Mouse (Mus musculus) ovary, postnatal 10 days (tissue): ENCODE results near the gene Adm.
"Not testable (repeated sequence)": the region's sequence is repeated elsewhere in the genome, so short reads cannot be mapped to it uniquely, and the experiment has no call there.

Experiments
- DNase-seq: peaks from one replicate; pipeline ENCODE4 v3.0.0; 2022; ENCODE audit warnings: low spot score

Adm gene

DNA sequence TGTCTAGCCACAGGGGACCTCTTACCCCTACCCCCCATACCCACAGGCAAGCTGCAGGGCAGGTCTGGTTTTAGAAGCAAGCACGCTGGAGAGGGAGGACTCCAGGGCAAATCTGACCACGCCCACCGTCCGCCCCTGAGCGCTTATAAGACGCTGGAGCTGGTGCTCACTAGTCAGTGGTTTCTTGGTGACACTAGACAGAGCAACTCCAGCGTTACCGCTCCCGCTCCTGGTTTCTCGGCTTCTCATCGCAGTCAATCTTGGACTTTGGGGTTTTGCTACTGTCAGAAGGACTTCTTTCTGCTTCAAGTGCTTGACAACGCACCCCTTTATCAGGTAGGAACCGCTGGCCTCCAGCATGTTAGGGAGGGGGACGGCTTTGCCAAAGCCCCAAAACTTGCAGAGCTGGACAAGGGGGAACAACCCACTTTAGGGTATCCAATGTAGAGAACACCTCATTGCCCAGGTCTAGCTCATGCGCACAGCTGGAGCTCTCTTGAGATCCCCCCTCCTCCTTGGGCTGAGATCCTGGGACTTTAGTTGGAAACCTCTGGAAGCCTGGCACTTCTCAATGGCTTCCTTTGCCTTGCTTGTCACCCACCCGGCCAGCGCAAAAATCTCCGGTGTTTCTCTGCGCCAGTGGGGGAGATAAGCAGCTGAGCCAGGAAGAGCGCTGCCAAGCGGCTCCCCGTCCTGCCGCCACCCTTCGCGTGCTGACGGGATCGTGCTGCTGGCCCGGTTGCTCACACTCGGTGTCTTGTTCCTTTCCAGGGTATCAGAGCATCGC is at the start of gene Adm:
Gene Adm, plus strand, starts transcription at position 176 of the 787 bp plus-strand sequence.
- peak; percentile 57 for DNase-seq

DNA sequence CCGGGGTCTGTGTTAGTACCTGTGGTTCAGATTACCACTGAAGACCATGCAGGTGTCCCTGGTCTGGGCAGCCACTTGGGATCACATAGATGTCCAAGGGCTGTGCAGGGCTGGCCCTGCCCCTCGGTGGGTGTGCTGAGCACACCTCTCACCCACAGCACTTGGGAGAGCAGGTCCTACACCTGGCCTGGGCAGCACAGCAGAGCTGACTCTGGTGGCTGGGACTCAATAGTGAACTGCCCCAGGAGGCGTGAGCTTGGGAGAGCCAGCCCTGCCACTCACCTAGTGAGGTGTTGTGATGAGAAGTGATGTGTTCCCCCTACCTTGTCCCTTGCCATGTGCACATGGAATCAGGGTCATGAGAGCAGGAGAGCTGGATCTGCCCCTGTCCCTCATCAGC is 43.8 kb upstream of the Adm start:
- no peak for DNase-seq

DNA sequence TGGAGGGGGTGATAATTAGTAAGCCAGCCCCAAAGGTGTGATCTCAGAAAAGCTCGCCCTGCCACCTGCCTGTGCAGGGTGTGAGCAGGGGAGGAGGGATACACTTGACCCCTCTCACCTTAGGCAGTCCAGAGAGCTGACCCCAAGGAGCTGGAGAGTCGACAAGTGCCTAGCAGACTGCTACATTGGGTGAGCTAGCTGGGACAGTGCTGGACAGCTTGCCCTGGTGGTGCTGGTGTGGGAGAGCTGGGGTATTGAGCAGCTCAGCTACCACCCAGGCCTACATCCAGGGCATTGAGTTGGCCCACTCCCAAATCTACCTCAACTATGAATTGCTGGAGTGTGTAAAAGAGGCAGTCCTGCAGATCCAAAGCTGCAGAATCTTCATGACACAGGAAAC is 43.3 kb upstream of the Adm start:
- DNase-seq = no peak

DNA sequence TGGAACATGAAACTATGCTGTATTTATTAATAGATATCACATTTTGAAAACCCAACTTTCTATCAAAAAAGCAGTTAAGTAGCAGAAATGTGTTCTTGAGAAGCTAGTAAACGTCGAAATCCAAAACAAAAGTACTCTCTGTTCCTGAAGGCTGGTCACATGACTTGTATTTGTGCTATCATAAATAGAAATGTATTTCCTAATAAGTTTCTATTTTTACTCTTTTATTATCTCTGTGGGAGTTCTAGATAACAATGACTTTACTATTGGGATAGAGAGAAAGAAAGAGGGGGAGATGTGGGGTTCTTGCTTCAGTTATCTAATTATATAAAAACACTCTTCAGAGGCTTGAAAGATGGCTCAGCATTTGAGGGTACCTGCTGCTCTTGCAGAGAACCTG is 42.2 kb upstream of the Adm start:
- DNase-seq = no peak

DNA sequence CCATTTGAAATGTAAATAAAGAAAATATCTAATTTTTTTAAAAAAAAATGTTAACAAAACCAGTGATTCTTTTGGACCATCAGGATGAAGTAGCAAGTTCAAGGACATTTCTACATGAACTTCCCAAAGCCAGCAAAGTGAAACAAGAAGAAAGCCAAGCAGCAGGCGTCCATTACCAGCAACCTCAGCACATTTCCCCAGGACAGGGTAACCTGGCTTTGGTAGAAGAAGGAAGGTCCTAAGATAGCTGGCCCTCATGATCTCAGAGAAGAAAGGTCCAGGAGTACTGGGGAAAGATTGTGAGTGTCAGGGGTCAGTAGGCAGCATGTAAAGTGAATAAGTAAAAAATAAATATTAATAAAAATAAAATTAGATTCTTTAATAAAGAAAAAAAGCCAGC is 39.7 kb upstream of the Adm start:
- DNase-seq = no peak

DNA sequence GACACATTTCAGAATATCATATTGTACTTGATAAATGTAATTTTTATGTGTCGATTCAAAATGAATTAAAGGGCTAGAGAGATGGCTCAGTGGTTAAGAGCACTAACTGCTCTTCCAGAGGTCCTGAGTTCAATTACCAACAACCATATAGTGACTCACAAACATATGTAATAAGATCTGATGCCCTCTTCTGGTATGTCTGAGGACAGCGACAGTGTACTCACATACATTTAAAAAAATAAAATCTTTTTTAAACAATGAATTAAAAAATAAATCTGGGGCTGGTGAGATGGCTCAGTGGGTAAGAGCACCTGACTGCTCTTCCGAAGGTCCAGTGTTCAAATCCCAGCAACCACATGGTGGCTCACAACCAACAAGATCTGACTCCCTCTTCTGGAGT is 33.5 kb upstream of the Adm start:
- DNase-seq = not testable (repeated sequence)

DNA sequence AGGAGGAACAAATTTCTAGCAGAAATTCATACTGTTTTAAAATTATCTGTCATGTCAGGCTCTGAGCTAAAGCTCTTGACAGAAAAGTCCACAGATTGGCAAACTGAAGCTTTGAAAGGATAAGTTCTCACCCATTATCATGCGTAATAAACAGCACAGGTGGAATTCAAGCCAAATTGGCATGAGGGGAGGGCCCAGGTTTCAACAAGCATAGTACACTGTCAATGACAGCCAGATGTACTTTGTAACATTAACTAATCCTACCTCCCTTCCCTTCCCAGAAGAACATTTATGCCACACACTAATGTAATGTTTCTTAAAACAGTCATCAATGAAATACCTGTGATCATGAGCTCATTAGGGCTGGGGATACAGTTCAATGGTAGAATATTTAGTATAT is 30.3 kb upstream of the Adm start:
- DNase-seq = no peak

DNA sequence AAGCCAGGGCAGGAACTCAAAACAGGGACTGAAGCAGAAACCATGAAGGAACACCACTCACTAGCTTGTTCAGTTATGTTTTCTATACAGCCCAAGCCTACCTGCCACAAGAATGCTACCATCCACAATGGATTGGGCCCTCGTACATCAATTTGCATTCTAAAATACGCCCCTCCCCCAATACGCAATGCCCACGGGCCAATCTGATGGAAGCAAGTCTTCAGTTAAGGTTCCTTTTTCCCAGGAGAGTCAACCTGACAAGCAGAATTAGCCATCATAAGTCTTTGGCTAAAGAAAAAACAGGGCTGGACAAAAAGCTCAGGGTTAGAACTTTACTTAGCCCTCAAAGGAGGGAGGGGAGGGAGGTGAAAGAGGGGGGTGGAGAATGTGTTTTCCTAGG is 22.0 kb upstream of the Adm start:
- DNase-seq = no peak

DNA sequence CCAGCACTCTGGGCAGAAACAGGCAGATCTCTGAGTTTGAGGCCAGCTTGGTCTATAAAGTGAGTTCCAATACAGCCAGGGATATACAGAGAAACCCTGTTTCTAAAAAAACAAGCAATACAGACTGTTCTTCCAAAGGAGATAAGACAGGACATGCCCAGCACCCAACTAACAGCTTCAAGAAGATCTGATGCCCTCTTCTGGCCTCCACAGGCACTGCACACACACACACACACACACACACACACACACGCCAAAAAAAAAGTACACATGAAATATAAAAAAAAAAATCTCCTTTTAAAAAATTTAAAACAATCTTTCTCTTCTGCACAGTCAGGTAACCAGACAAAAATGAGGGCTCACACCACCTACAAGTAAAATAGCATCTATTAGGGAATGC is 20.6 kb upstream of the Adm start:
- DNase-seq = no peak

DNA sequence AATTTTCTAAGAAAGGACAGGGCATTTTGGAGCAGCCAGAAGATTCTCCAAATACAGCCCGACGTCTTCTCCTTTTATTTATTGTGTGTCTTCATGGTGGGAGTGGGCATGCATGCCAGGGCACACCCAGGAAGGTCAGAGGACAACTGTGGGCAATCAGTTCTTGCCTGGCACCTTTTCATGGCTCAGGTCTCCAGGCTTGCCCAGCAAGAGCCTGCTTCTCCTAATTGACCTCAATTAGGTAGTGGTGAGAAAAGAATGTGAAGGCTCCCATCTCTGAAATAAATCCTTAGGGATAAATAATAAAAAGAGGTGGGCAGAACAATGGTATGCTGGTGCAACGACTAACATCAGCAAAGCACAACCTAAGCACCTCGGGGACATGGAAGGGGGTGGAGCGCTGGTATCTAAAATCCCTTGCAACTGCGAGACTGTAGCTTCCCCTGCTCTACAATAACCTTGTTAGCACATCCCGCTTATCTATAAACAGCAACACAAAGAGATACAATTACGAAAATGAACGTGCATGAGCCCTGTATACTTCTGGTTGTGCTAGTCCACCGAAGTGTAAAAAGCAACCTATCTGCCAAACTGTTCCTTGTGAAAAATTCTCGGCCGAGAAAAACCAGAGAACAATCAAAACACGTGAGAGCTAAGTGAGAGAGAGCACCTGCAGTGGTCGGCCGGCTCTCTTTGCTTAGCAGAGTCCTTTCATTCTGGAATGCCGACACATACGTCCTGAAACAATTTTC is 13.9 kb upstream of the Adm start:
- no peak for DNase-seq

DNA sequence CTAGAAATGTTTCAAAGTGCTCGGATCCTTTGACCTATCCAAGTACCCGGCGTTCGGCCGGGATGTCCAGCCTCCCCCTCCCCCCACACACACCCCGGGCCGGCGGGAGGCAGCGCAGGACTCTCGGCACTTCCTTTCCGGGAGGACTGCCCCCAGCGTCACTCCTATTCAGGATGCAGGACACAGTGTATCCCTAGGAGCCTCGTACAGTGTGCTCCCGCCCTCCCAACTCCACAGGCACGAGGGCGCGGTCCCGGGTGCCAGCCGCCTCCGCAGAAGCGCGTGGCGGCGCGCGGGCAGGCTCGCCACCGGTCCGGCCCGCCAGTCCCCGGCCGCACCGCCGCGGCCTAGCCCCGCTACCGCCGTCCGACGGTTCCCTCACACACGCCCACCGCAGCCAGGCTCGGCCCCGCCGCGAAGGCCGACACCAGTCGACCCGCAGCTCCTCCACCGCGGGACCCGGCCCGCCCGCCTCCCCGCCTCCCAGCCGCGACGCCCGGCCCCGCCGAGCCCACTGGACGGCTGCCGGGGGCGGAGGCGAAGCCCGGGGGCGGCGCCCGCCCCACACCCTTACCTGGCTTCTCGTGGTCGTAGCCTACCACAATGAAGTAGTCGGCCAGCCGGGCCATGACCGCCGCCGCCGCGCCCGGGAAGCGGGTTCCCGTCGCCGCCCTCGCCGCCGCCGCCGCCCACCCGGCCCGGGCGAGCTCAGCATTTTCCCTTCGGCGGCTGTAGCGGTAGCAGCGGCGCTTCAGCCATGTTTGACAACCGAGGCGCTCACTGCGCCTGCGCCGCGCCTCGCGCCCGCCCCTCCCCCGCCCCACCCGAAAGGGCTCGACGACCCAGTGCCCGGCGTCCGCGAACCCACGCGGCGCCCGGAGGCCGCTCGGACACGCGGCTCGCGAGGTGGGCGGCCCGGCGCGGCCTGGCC is 13.1 kb upstream of the Adm start, which contains the start of gene Sbf2:
Gene Sbf2, minus strand, starts transcription at position 790 of the 931 bp plus-strand sequence.
- DNase-seq = peak; percentile 74

DNA sequence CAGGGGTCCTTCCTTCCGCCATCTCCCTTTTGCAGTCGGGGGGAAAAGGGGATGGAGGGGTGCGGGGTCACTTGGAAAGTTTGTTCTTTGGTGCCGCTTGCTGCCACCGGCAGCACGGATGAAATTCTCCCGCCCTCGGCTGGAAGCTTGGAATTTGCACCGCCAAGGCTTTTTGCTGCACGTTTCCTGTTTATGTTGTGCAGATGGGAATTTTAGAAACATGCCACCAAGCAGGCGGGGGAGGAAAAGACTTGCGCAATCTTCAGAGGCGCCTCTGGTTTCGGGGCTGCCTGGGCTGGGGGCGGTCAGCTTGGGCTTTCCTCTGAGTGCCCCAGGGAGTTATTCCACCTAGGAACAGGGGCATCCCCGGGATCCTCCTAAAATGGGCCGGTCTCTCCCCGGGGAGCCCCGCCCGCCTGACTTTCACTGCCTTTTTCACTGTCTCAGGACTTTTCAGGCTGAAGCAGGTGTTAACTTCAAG is 12.3 kb upstream of the Adm start:
- DNase-seq = no peak

DNA sequence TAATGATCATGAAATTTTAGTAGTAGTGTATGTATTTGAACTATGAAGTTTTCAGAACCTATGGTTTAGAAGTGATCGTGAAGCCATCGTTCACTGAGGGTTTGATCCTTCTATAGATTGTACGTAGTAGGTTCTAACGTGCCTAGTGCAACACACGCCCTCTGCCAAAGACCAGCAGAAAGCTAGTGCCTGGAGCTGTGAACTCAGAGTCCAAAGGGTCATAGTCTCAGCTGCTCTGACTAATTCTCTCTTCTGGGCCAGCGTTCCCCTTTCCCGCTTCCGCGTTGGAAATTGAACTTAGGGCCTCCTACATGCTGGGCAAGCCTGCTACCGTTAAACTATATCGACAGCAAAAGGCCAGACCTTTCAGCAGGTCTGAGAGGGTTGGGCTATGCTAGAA is 11.7 kb upstream of the Adm start:
- no peak for DNase-seq

DNA sequence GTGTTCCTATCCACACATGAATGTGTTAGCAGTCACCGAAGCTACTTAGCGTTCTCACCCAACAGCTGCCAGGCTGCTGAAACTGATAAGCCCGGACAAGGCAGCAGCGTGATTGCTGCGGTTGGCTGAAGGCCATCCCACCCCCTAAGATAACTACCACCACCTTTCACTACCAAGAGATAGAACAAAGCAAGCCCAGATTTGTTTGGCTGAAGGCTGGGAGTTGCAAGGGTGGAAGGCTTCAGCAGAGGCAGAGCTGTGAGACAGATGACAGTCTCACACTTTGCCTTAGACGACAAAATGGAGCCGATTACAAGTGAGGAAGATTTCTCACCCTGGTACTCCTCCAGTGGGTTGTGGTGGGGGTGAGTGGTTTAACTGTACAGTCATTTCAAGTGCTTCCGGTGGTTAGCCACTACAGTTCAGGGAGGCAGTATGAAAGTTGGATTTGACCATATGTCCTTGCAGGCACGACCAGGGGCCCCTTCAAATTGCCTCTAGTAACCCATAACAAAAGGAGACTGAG is 8.3 kb upstream of the Adm start:
- DNase-seq = no peak

DNA sequence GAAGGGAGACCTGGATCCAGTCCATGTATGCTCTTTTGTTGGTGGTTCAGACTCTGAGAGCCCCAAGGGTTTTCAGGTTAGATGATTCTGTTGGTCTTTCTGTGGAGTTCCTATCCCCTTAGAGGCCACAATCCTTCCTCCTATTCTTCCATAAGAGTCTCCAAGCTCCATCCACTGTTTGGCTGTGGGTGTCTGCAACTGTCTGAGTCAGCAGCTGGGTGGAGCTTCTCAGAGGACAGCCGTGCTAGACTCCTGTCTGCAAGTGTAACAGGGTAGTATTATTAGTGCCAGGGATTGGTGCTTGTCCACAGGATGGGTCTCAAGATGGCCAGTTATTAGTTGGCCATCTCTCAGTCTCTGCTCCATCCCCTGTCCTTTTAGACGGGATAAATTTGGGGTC is 3.4 kb upstream of the Adm start:
- DNase-seq = no peak

DNA sequence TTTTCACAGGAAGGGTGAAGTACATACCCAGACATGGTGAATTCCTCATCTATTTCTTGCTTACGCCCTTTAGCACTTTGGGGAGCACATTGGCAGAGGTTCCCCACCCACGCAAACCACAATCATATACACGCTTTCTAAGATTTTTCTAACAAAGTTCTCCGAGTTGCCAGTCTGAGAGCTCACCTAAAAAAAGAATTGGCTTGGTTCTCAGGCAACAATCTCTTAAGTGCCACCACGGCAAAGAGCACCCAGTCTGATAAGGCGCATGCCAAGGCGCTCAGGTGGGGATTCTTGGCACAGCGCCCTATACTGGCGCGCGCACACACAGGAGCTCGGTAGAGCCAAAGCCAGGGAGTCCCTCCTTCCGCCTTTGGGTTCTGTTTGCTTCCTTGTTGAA is 2.5 kb upstream of the Adm start:
- DNase-seq = no peak

DNA sequence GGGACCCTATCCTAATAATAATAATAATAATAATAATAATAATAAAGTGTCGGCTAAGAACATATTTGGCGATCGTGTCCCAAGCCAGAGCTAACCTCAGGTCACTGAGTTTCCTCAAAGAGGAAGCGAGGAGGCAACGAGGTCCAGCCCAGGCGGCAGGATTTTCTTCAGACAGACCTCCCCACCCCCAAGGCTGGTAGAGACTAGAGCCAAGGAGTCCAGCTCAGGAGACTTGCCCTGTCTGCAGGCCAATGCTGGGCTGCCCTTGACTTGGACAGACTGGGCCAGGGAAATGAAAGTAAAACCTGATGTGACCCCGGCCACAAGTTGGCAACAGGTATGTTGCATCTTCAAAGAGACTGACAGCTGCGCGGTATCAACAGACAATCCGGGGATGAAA is 2.0 kb upstream of the Adm start:
- DNase-seq = no peak

DNA sequence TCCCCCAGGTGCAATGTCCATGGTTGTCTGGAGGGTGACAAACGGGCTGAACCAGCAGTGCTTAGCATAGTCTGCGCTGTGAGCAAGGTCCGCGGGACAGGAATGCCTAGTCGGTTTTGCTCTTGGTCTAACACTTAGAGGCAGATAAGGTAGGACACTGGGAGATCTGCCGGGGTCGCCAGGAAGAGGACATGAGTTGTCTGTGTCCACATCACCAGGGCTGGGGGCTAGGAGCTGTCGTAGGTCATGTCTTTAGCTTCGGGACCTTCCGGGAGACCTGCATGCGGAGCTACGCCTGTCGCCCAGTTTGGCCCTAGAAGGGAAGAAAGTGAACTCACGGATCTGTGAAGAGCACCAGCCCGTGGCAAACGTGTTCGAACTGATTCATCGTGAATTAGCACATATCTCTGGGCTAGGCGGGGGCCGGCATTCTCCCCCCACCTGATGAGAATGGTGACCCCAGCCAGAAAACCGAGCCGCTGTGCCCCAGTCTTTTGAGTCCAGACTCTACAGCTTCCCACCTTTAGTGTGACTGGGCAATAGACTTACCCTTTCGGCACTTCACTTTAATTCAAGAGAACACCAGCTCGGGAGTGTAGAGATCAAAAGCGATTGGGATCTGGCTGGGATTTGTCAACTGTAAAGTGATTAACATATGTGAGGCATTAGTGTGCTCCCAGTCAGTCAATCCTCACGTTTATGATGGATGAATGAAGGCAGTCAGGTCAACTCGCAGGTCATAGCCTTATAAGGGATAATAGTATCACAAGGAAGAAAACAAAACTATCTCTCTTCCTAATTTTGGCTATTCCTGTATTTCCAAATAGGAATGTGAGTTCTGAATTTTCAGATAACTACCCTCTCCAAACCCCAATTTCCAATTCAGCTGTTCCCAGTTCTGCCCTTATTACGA is 1.0 kb upstream of the Adm start:
- no peak for DNase-seq

DNA sequence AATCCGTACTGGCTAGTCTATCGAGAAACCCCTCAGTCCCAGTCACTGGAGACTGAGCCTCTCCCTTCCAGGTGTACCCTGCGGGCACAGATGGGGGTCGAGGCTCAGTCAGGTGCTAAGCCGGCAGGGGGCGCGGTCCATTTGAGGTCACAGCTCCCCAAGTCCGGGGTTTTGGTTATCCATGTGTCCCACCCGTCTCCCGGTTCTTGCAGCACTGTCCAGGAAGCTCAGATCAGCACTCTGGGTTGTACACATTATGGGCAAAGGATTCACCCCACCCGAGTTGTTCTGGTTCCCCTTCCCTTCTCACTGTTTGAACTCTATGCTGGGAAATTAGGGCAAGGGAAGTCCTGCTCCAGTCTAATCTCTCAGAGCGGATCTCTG is 370 bp upstream of the Adm start:
- DNase-seq = no peak

DNA sequence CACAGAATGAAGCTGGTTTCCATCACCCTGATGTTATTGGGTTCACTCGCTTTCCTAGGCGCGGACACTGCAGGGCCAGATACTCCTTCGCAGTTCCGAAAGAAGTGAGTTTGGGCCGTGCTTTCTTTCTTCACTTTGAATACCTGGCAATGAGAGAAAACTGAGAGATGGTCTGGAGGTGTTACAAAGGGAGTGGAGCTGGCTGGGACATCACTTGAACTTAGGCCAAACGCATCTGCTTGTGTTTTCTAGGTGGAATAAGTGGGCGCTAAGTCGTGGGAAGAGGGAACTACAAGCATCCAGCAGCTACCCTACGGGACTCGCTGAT is 776 bp downstream of the Adm start:
- no peak for DNase-seq
